Mouse (Mus musculus): ENCODE results near the gene Men1.

GRCm38 (mm10) chr19:6331719-6332516 lies 2.9 kb upstream of the Men1 start:
- peak; percentile 65; the same call in 1 of the 2 replicates for TF ChIP-seq CTCF (IDR thresholded peaks at IDR 0.05; ENCODE audit: extremely low read depth, insufficient read depth, insufficient read length, insufficient replicate concordance)
- TF ChIP-seq POLR2A (IDR thresholded peaks at IDR 0.05; ENCODE audit: low read depth, low read length) = no peak
